Mouse (Mus musculus): ENCODE results near the gene Srpx2.

Gene Srpx2

GRCm38 (mm10) chrX:133908261-133908660, at the start of gene Srpx2:
Gene Srpx2 (plus strand): TSS chrX:133908426.
- DNase-seq (ENCODE audit: low read depth, low spot score) = no peak

GRCm38 (mm10) chrX:133869743-133870142, 38.5 kb upstream of the Srpx2 start:
- no peak for DNase-seq (ENCODE audit: low read depth, low spot score)

DNA sequence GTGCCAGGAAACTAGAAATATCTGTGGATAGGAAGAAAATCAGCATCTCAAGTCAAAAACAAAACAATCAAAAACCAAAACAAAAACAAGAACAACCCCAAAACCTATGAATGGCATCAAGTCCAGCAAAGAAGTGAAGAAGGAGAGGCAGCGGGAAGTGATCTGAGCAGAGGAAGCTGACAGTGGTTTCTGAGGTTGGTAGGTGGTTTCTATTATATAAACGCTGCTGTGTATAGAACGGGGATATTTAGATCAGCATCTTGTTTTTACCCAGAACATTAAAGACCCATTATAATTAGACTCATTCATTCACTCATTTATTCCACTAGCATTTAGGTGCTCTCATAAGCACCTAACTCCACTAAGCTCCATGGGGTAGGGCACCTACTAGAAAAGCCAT, 20.9 kb upstream of the Srpx2 start:
- no peak for DNase-seq (ENCODE audit: low read depth, low spot score)

- no peak for DNase-seq (ENCODE audit: low read depth, low spot score)
These were observed 20.1 kb upstream of the Srpx2 start for GRCm38 (mm10) chrX:133888111-133888510.

- peak; percentile 79 for DNase-seq (ENCODE audit: low read depth, low spot score)
These were observed 10.1 kb upstream of the Srpx2 start, which contains the start of gene Tspan6 for GRCm38 (mm10) chrX:133898014-133898542. Gene Tspan6 (minus strand): TSS chrX:133898429.

DNA sequence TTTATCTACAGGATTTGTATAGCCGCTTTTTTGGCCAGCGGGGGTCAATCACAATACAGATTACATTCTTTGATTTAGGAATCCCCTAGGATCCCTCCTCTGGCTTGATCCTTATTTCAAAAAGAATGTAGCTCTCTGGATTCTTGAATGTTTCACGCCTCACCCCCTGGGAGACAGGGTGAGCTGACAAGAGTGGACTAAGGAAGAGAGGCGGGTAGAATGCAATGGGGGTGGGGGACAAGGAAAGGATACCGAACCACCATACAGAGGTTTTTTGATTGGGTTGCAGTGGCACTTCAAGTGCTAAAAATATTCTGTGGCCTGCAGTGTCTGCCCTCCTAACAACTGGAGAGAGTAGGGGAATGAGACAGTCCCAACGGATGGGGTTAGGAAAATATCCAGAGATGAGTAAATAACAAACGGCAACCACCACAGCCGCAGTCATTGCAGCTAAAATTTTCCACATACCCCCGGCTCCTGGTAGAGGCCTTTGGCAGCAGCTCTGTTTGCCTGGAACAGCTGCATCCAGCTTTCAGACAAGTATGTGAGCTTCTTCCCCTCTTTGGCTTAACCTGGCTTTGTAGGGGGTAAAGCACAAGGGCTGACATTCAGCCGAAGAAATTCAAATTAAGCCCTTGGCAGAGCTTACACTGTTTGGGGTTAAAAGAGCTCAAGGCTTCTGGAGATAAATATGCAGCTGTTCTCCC, 3.3 kb downstream of the Srpx2 start:
- DNase-seq (ENCODE audit: low read depth, low spot score) = no peak

DNA sequence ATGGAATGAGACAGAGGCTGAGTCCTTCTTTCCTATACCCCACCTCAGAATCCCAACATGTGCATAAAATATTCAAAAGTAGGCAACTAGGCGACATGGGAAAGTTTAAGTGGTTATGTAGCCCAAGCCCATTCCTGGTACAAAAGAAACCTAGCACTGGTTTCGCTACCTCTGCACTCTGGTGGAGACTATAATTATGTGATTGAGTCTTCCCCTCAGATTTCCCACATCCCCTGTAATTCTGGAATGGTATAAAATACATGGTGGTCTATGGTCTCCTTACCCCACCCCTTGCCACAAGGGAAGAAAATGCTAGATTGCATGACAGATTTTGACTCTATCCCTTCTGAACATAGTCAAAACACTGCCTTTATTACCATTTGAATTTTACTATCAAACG, 4.8 kb downstream of the Srpx2 start:
- no peak for DNase-seq (ENCODE audit: low read depth, low spot score)

GRCm38 (mm10) chrX:133914219-133914618, 6.0 kb downstream of the Srpx2 start:
- DNase-seq (ENCODE audit: low read depth, low spot score) = no peak

DNA sequence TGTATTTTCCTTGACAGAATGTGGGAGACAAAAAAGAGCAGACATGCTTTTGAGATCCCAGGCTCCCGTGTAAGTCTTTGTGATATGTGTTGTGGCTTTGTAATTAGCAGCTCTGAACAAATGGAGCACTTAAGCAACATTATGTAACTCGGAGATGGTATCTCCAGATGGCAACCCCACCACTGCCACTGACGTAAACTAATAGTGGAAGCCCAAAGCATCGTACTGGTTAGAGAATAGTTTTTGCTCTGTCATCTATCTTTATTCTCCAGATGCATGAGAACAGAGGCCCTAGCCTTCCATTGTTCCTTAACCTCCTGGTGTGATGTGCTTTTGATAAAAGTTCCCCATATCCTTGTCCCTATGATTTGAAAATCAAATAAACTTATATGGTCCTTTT, 13.0 kb downstream of the Srpx2 start:
- no peak for DNase-seq (ENCODE audit: low read depth, low spot score)

DNA sequence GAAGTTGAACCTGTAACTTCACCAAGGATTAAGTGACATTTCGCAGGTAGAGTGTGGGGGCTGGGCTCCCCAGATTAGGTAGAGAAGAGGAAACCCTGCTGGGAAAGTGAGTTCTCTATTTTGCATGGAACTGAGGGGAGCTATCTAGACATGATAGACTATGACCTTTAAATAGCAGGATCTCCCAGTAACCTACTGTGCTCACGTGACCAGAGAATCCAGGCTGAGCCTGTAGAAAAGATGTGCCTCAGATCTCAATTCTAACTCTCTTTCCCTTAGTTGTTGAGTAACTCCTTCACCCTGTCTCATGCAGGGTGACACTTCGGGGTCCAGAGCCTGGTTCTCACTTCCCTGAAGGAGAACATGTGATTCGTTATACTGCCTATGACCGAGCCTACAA, 18.5 kb downstream of the Srpx2 start:
- no peak for DNase-seq (ENCODE audit: low read depth, low spot score)

- DNase-seq (ENCODE audit: low read depth, low spot score) = peak; percentile 49
These were observed 23.2 kb downstream of the Srpx2 start for GRCm38 (mm10) chrX:133931302-133932013.

DNA sequence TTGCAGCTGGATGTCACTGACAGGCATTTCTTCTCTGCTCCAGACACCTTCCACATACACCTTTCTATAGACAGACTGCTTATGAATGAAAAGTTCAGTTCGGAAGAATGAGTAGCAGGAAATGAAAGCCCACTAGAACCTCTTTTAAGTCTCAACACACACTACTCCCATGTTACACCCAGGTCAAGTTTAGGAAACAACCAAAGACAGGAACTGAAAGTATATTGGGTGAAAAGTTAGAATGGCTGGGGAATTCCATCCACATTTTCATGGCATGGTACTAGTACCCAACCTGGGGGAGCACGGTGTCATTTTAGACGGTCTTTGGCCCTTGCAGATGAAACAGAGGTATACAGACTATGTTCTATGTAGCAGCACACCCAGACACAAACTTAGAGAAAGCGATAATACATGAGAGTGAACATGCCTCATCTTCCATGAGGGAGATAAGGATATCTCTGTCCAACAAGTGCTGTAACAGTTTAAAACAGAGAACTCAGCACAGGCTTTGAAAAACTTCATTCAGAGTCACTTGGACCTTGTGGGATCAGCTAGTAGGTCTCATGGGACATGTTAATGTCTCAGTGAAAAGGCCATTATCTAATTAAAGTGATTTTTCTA, 28.5 kb downstream of the Srpx2 start:
- DNase-seq (ENCODE audit: low read depth, low spot score) = no peak

GRCm38 (mm10) chrX:133939561-133939960, 31.3 kb downstream of the Srpx2 start:
- no peak for DNase-seq (ENCODE audit: low read depth, low spot score)

GRCm38 (mm10) chrX:133947427-133947826, 39.2 kb downstream of the Srpx2 start:
- peak; percentile 66 for DNase-seq (ENCODE audit: low read depth, low spot score)

- DNase-seq (ENCODE audit: low read depth, low spot score) = no peak
These were observed 46.4 kb downstream of the Srpx2 start for GRCm38 (mm10) chrX:133954661-133955060.

GRCm38 (mm10) chrX:133960617-133961016, 52.4 kb downstream of the Srpx2 start:
- DNase-seq (ENCODE audit: low read depth, low spot score) = no peak

GRCm38 (mm10) chrX:133964615-133965014, 56.4 kb downstream of the Srpx2 start:
- DNase-seq (ENCODE audit: low read depth, low spot score) = no peak

DNA sequence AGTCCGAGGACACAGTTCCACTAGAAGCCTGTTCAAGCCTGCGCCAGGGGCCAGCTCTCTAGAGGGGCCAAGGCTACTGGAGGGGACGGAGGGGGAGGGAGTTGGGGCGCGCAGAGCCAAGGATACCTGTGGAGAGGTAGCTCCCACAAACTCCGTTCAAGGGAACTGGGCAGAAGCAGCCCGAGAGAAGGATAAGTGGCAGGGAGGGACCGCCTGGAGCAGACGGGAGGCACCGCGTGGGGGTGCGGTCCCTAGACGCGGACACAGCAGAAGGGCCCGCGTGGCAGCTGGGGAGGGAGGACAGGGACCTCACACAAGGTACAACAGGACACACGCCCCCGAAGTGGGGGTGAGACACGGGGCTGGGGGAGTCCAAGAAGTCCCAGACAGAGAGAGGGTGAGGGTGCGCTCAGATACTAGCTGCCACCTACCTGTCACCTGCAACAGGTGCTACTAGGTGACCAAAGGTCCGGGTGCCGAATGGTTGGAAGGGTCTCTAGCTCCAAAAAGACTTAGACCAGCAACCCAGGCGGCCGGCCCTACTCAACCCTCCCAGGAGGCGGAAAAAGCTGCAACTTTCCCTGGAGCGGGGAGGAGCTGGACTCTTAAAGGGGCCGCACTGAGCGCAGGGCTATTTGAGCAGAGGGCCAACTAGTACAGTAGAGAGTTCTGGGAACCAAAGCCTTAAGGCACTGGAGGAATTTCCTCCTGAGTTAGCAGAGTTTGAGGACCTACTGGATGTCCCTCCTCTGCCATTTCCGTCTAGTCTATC, 73.2 kb downstream of the Srpx2 start, which contains the start of gene Sytl4:
Gene Sytl4, minus strand, starts transcription at position 582 of the 772 bp plus-strand sequence.
- peak; percentile 1 for DNase-seq (ENCODE audit: low read depth, low spot score)

Data from ES-CJ7 (cell line).